Mouse (Mus musculus): ENCODE results near the gene Tubb2b. TPM values are rescaled to one million over a fixed set of nuclear protein-coding genes. Genes with fewer than 3 reads are reported as not detected.

The Tubb2b gene
- polyA plus RNA-seq, 1 experiment from 2014 or later = 1.6 TPM

GRCm38 (mm10) chr13:34153254-34154011 lies 23.2 kb upstream of the Tubb2b start:
- Histone ChIP-seq H3K36me3 (no peaks in the 10 kb centered on the region), H3K4me2 (no peak overlapping the region), H3K9me3 (replicated peaks) (no peaks in the 10 kb centered on the region), H3K4me1 (peaks cover 25% of the 10 kb centered on the region), H3K4me3 (no peak overlapping the region), H3K27me3 (replicated peaks) (peaks cover 35% of the 10 kb centered on the region), H3K9ac (no peak overlapping the region), H3K27ac (no peak overlapping the region)
- ATAC-seq = no peak
- 81% methylated on average over 4 of the region's 5 CpGs for WGBS (ENCODE audit: insufficient replicate concordance)

- Histone ChIP-seq H3K27me3 (replicated peaks) (peaks cover 43% of the 10 kb centered on the region), H3K4me3 (no peak overlapping the region), H3K9me3 (replicated peaks) (no peaks in the 10 kb centered on the region), H3K27ac (no peak overlapping the region), H3K36me3 (no peaks in the 10 kb centered on the region), H3K4me1 (peaks cover 25% of the 10 kb centered on the region), H3K4me2 (no peak overlapping the region), H3K9ac (no peak overlapping the region)
- no peak for ATAC-seq
- WGBS (ENCODE audit: insufficient replicate concordance) = 59% methylated on average over 7 of the region's 7 CpGs
These were observed 22.4 kb upstream of the Tubb2b start for GRCm38 (mm10) chr13:34152695-34153094.

- Histone ChIP-seq H3K36me3 (no peaks in the 10 kb centered on the region), H3K27me3 (replicated peaks) (peaks cover 52% of the 10 kb centered on the region), H3K4me1 (peaks cover 23% of the 10 kb centered on the region), H3K9ac (no peak overlapping the region), H3K4me2 (no peak overlapping the region), H3K27ac (no peak overlapping the region), H3K9me3 (replicated peaks) (no peaks in the 10 kb centered on the region), H3K4me3 (no peak overlapping the region)
- 42% methylated on average over 1 of the region's 1 CpGs for WGBS (ENCODE audit: insufficient replicate concordance)
- no peak for ATAC-seq
These were observed 21.2 kb upstream of the Tubb2b start for GRCm38 (mm10) chr13:34151425-34151824.

- peaks cover 19% of the 10 kb centered on the region for H3K4me1 ChIP-seq
- ATAC-seq = no peak
- H3K4me3 ChIP-seq = no peak overlapping the region
- 18% methylated on average over 19 of the region's 19 CpGs for WGBS (ENCODE audit: insufficient replicate concordance)
- no peak overlapping the region for H3K9ac ChIP-seq
- H3K27ac ChIP-seq = no peak overlapping the region
- H3K36me3 ChIP-seq = no peaks in the 10 kb centered on the region
- peaks cover 52% of the 10 kb centered on the region for H3K27me3 ChIP-seq (replicated peaks)
- H3K4me2 ChIP-seq = peak overlapping the region; percentile 29; the same call in 1 of the 2 replicates
- no peaks in the 10 kb centered on the region for H3K9me3 ChIP-seq (replicated peaks)
These were observed 20.2 kb upstream of the Tubb2b start for GRCm38 (mm10) chr13:34150271-34151027.

- H3K27me3 ChIP-seq (replicated peaks) = peaks cover 52% of the 10 kb centered on the region
- H3K4me1 ChIP-seq = peaks cover 18% of the 10 kb centered on the region
- no peak for ATAC-seq
- no peak overlapping the region for H3K27ac ChIP-seq
- H3K36me3 ChIP-seq = no peaks in the 10 kb centered on the region
- no peaks in the 10 kb centered on the region for H3K9me3 ChIP-seq (replicated peaks)
- H3K4me2 ChIP-seq = peak overlapping the region; percentile 59
- H3K4me3 ChIP-seq = peak overlapping the region; percentile 37; the same call in 1 of the 2 replicates
- 49% methylated on average over 5 of the region's 5 CpGs for WGBS (ENCODE audit: insufficient replicate concordance)
- H3K9ac ChIP-seq = no peak overlapping the region
These were observed 19.4 kb upstream of the Tubb2b start for GRCm38 (mm10) chr13:34149463-34150176.

GRCm38 (mm10) chr13:34148767-34149392 lies 18.6 kb upstream of the Tubb2b start:
- H3K4me2 ChIP-seq = peak overlapping the region; percentile 59
- peak overlapping the region; percentile 35 for H3K9ac ChIP-seq
- peaks cover 52% of the 10 kb centered on the region for H3K27me3 ChIP-seq (replicated peaks)
- no peaks in the 10 kb centered on the region for H3K36me3 ChIP-seq
- H3K4me1 ChIP-seq = peaks cover 13% of the 10 kb centered on the region
- H3K27ac ChIP-seq = no peak overlapping the region
- peak overlapping the region; percentile 37 for H3K4me3 ChIP-seq
- no peak for ATAC-seq
- no peaks in the 10 kb centered on the region for H3K9me3 ChIP-seq (replicated peaks)
- WGBS (ENCODE audit: insufficient replicate concordance) = 9% methylated on average over 23 of the region's 23 CpGs

GRCm38 (mm10) chr13:34148181-34148580 lies 17.9 kb upstream of the Tubb2b start:
- no peak overlapping the region for H3K9ac ChIP-seq
- no peaks in the 10 kb centered on the region for H3K36me3 ChIP-seq
- H3K4me3 ChIP-seq = no peak overlapping the region
- ATAC-seq = no peak
- H3K4me1 ChIP-seq = peaks cover 13% of the 10 kb centered on the region
- H3K9me3 ChIP-seq (replicated peaks) = no peaks in the 10 kb centered on the region
- no peak overlapping the region for H3K4me2 ChIP-seq
- H3K27me3 ChIP-seq (replicated peaks) = peaks cover 52% of the 10 kb centered on the region
- WGBS (ENCODE audit: insufficient replicate concordance) = 60% methylated on average over 3 of the region's 3 CpGs
- no peak overlapping the region for H3K27ac ChIP-seq

- no peaks in the 10 kb centered on the region for H3K9me3 ChIP-seq (replicated peaks)
- 51% methylated on average over 3 of the region's 3 CpGs for WGBS (ENCODE audit: insufficient replicate concordance)
- H3K4me1 ChIP-seq = peaks cover 13% of the 10 kb centered on the region
- H3K9ac ChIP-seq = no peak overlapping the region
- H3K36me3 ChIP-seq = no peaks in the 10 kb centered on the region
- no peak overlapping the region for H3K27ac ChIP-seq
- H3K27me3 ChIP-seq (replicated peaks) = peaks cover 50% of the 10 kb centered on the region
- no peak overlapping the region for H3K4me3 ChIP-seq
- no peak for ATAC-seq
- no peak overlapping the region for H3K4me2 ChIP-seq
These were observed 16.6 kb upstream of the Tubb2b start for GRCm38 (mm10) chr13:34146916-34147315.

GRCm38 (mm10) chr13:34143389-34143788 lies 13.1 kb upstream of the Tubb2b start:
- no peaks in the 10 kb centered on the region for H3K9me3 ChIP-seq (replicated peaks)
- no peak overlapping the region for H3K27ac ChIP-seq
- no peaks in the 10 kb centered on the region for H3K4me1 ChIP-seq
- H3K27me3 ChIP-seq (replicated peaks) = peaks cover 17% of the 10 kb centered on the region
- ATAC-seq = no peak
- no peaks in the 10 kb centered on the region for H3K36me3 ChIP-seq
- H3K9ac ChIP-seq = no peak overlapping the region
- H3K4me3 ChIP-seq = no peak overlapping the region
- no peak overlapping the region for H3K4me2 ChIP-seq
- WGBS (ENCODE audit: insufficient replicate concordance) = 65% methylated on average over 5 of the region's 5 CpGs

GRCm38 (mm10) chr13:34136605-34137004 lies 6.3 kb upstream of the Tubb2b start:
- Histone ChIP-seq H3K4me1 (peaks cover 6% of the 10 kb centered on the region), H3K27ac (no peak overlapping the region), H3K9me3 (replicated peaks) (no peaks in the 10 kb centered on the region), H3K9ac (no peak overlapping the region), H3K27me3 (replicated peaks) (peaks cover 64% of the 10 kb centered on the region), H3K36me3 (no peaks in the 10 kb centered on the region), H3K4me3 (no peak overlapping the region), H3K4me2 (no peak overlapping the region)
- WGBS (ENCODE audit: insufficient replicate concordance) = 62% methylated on average over 7 of the region's 7 CpGs
- no peak for ATAC-seq

- WGBS (ENCODE audit: insufficient replicate concordance) = 65% methylated on average over 7 of the region's 7 CpGs
- no peak overlapping the region for H3K4me2 ChIP-seq
- peaks cover 88% of the 10 kb centered on the region for H3K27me3 ChIP-seq (replicated peaks)
- H3K9me3 ChIP-seq (replicated peaks) = no peaks in the 10 kb centered on the region
- no peak overlapping the region for H3K9ac ChIP-seq
- no peak overlapping the region for H3K27ac ChIP-seq
- peaks cover 29% of the 10 kb centered on the region for H3K4me1 ChIP-seq
- H3K4me3 ChIP-seq = no peak overlapping the region
- ATAC-seq = no peak
- no peaks in the 10 kb centered on the region for H3K36me3 ChIP-seq
These were observed 4.0 kb upstream of the Tubb2b start for GRCm38 (mm10) chr13:34134276-34134675.
